Mouse (Mus musculus) embryonic fibroblast, embryonic 13.5 days (primary cell): ENCODE data around the gene Cd79a.

ENCODE experiments used
- CTCF ChIP-seq: IDR thresholded peaks from 2 replicates; pipeline ENCODE4 v1.5.1; 2011; ENCODE audit warnings: mild to moderate bottlenecking, control low read depth, low read length, moderate library complexity, borderline replicate concordance; ENCODE audit not compliant: insufficient read depth
- POLR2A ChIP-seq: IDR thresholded peaks from 2 replicates; pipeline ENCODE4 v1.6.1; 2011; ENCODE audit warnings: low read depth, mild to moderate bottlenecking, control low read depth, low read length, moderate library complexity

- TF ChIP-seq CTCF (no peak), POLR2A (no peak)
Observed at GRCm38 (mm10) chr7:24869532-24870165, 27.5 kb upstream of the Cd79a start, which contains the start of the genes Lypd4 and Dmrtc2.
